In the genomic region with DNA sequence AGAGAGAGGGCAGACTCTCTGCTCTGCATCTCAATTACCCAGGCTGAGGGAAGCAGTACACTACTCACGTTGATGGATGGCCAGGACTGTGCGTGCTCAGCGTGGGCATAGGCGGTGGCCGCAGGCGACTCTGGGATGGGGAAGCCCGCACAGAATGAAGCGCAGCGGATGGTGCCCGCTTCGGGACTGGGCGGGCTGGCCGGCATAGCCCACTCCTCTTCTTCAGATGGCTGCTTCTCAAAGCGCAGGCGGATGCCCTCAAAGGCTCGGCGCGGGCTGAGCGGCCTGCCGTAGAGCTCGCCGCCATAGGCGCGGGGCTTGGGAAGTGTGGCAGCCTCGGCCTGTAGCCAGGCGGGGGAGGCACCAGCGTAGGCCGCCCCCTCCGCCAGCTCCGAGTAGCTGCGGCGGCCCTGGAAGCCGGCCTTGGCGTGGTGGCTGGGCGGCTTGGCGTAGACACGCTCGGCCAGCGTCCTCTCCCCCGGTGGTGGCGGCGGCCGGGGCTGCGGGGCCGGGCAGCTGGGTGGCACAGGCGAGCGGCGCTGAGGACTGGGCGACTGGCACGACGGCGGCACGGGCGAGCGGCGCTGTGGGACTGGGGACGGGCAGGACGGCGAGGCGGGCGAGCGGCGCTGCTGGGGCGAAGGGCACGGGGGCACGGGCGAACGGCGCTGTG, we compare ENCODE assay signal across 9 mouse cellular contexts. TPM values are rescaled to one million over a fixed set of nuclear protein-coding genes. Genes with fewer than 3 reads are reported as not detected.
DNase-seq lines count a peak whose midpoint lies in the region; ATAC-seq and TF ChIP-seq lines count a peak whose summit lies in the region.
"Had no signal": no experiment of that assay in that cellular context is flagged by ENCODE, and none has a peak within 500 bp of the region (broad histone marks: within the 10 kb centered on the region; RNA-seq: fewer than 3 reads in every experiment).

No protein-coding gene starts in this region.

- DNase-seq in kidney, adult 2 months: peak; percentile 38
- no peak for DNase-seq in kidney, adult 11 months
- peak; percentile 54 for DNase-seq in brain, adult 2 months (ENCODE audit: low read depth, low spot score)
- DNase-seq in forebrain, embryonic 11.5 days (ENCODE audit: low spot score): peak; percentile 73
- no peak for DNase-seq in thymus, postnatal 0 days (ENCODE audit: low spot score)
- DNase-seq in gastrocnemius, adult 8-10 months (ENCODE audit: low spot score in 2 of 2): no peak

- H3K4me1 ChIP-seq in kidney, adult 2 months (ENCODE audit: control insufficient read depth, insufficient read depth, low read length): no peaks in the 10 kb centered on the region
- peaks cover 19% of the 10 kb centered on the region for H3K4me1 ChIP-seq in forebrain, embryonic 11.5 days (replicated peaks; ENCODE audit: control insufficient read depth, insufficient read depth, low read length)
- peaks cover 37% of the 10 kb centered on the region for H3K4me1 ChIP-seq in kidney, embryonic 15.5 days
- H3K4me1 ChIP-seq in midbrain, embryonic 16.5 days (ENCODE audit: control insufficient read depth, insufficient read depth, low read length): peaks cover 21% of the 10 kb centered on the region

- WGBS in kidney, adult 2 months: 45% methylated on average over 69 of the region's 69 CpGs
- 8% methylated on average over 64 of the region's 69 CpGs for WGBS in forebrain, embryonic 11.5 days
- WGBS in kidney, embryonic 15.5 days: 15% methylated on average over 68 of the region's 69 CpGs
- WGBS in midbrain, embryonic 16.5 days: 3% methylated on average over 58 of the region's 69 CpGs

- TF ChIP-seq POLR2A in kidney, adult 2 months (IDR thresholded peaks at IDR 0.05; ENCODE audit: low read depth, low read length): no peak

- peak overlapping the region; percentile 17 for H3K4me3 ChIP-seq in kidney, adult 2 months (ENCODE audit: insufficient read depth, low read depth, low read length)
- peak overlapping the region; percentile 33 for H3K4me3 ChIP-seq in forebrain, embryonic 11.5 days (ENCODE audit: low read depth, low read length)
- H3K4me3 ChIP-seq in kidney, embryonic 15.5 days (replicated peaks): peak overlapping the region; percentile 45
- H3K4me3 ChIP-seq in midbrain, embryonic 16.5 days (ENCODE audit: low read depth, low read length): peak overlapping the region; percentile 37

- no peaks in the 10 kb centered on the region; the same call in 1 of the 2 replicates for H3K27me3 ChIP-seq in kidney, adult 2 months (replicated peaks; ENCODE audit: control insufficient read depth, insufficient read depth, low read length)
- H3K27me3 ChIP-seq in forebrain, embryonic 11.5 days (ENCODE audit: control insufficient read depth, insufficient read depth, low read length): peaks cover 13% of the 10 kb centered on the region; the same call in 1 of the 2 replicates
- H3K27me3 ChIP-seq in kidney, embryonic 15.5 days: peaks cover 33% of the 10 kb centered on the region
- H3K27me3 ChIP-seq in midbrain, embryonic 16.5 days (ENCODE audit: control insufficient read depth, insufficient read depth, low read depth, low read length): peaks cover 5% of the 10 kb centered on the region

- H3K9ac ChIP-seq in forebrain, embryonic 11.5 days (ENCODE audit: low read length): peak overlapping the region; percentile 48
- H3K9ac ChIP-seq in kidney, embryonic 15.5 days: peak overlapping the region; percentile 42
- H3K9ac ChIP-seq in midbrain, embryonic 16.5 days (ENCODE audit: low read depth, low read length): peak overlapping the region; percentile 70

- no peaks in the 10 kb centered on the region for H3K36me3 ChIP-seq in kidney, adult 2 months (ENCODE audit: control insufficient read depth, insufficient read depth, low read length)
- no peaks in the 10 kb centered on the region; the same call in 1 of the 2 replicates for H3K36me3 ChIP-seq in forebrain, embryonic 11.5 days (ENCODE audit: control insufficient read depth, insufficient read depth, low read length)
- peaks cover 8% of the 10 kb centered on the region; the same call in 1 of the 2 replicates for H3K36me3 ChIP-seq in kidney, embryonic 15.5 days
- peaks cover 4% of the 10 kb centered on the region; the same call in 1 of the 2 replicates for H3K36me3 ChIP-seq in midbrain, embryonic 16.5 days (ENCODE audit: control insufficient read depth, insufficient read depth, low read length)

- H3K4me2 ChIP-seq in forebrain, embryonic 11.5 days (ENCODE audit: low read depth, low read length, severe bottlenecking): peak overlapping the region; percentile 78
- H3K4me2 ChIP-seq in kidney, embryonic 15.5 days: peak overlapping the region; percentile 86
- H3K4me2 ChIP-seq in midbrain, embryonic 16.5 days (ENCODE audit: low read length): peak overlapping the region; percentile 59

- peak; percentile 49; the same call in 1 of the 2 replicates for ATAC-seq in forebrain, embryonic 11.5 days (replicated peaks; ENCODE audit: low FRiP score)
- peak; percentile 17; the same call in 1 of the 2 replicates for ATAC-seq in kidney, embryonic 15.5 days (replicated peaks; ENCODE audit: low FRiP score)
- ATAC-seq in midbrain, embryonic 16.5 days: peak; percentile 49
- ATAC-seq: Patski had no signal

- H3K27ac ChIP-seq in kidney, adult 2 months (ENCODE audit: insufficient read depth, low read depth, low read length): no peak overlapping the region
- no peak overlapping the region for H3K27ac ChIP-seq in forebrain, embryonic 11.5 days (ENCODE audit: low read depth, low read length)
- no peak overlapping the region for H3K27ac ChIP-seq in kidney, embryonic 15.5 days
- peak overlapping the region; percentile 64 for H3K27ac ChIP-seq in midbrain, embryonic 16.5 days (ENCODE audit: low read length)

- H3K9me3 ChIP-seq in forebrain, embryonic 11.5 days (ENCODE audit: control insufficient read depth, low read length): no peaks in the 10 kb centered on the region
- no peaks in the 10 kb centered on the region for H3K9me3 ChIP-seq in kidney, embryonic 15.5 days (replicated peaks)
- no peaks in the 10 kb centered on the region for H3K9me3 ChIP-seq in midbrain, embryonic 16.5 days (replicated peaks; ENCODE audit: control insufficient read depth, low read length, poor library complexity, severe bottlenecking)

- TF ChIP-seq CTCF in kidney, adult 2 months (conservative IDR thresholded peaks at IDR 0.05; ENCODE audit: insufficient read depth, insufficient read length, low read depth, low read length): no peak

RNA-seq across cellular contexts. Expression of a gene that starts 12.6 kb away (rescaled TPM):
- polyA plus RNA-seq in kidney, adult 2 months (2012; rRNA removed): 10.4 and 12.1 TPM in 2 replicates
- polyA plus RNA-seq in forebrain, embryonic 11.5 days (2014; fragmentation: Nextera tagmentation; extraction: Ambion mirVana): 5.4 and 6.7 TPM in 2 replicates
- polyA plus RNA-seq in kidney, embryonic 15.5 days (2015; fragmentation: Nextera tagmentation; extraction: Ambion mirVana): 5.5 and 5.8 TPM in 2 replicates
- polyA plus RNA-seq in midbrain, embryonic 16.5 days (2015; fragmentation: Nextera tagmentation; extraction: Ambion mirVana): 7.7 and 8.2 TPM in 2 replicates
- 0.82 and 0.98 TPM in 2 replicates for polyA plus RNA-seq in thymus, postnatal 0 days (2015; fragmentation: Nextera tagmentation; extraction: Ambion mirVana)
- 1 to 10 TPM; 2.5 to 8.7 (median 5.1) TPM for total RNA-seq in gastrocnemius, adult 8-10 months (2022)

RNA-seq across cellular contexts. Expression of a gene that starts 23.6 kb away (rescaled TPM):
- polyA plus RNA-seq in kidney, adult 2 months (2012; rRNA removed): 0.20 and 0.56 TPM in 2 replicates
- 0.17 and 0.21 TPM in 2 replicates for polyA plus RNA-seq in forebrain, embryonic 11.5 days (2014; fragmentation: Nextera tagmentation; extraction: Ambion mirVana)
- polyA plus RNA-seq in kidney, embryonic 15.5 days (2015; fragmentation: Nextera tagmentation; extraction: Ambion mirVana): 0.14 and 0.27 TPM in 2 replicates
- polyA plus RNA-seq in midbrain, embryonic 16.5 days (2015; fragmentation: Nextera tagmentation; extraction: Ambion mirVana): 0.16 TPM in 2 replicates
- 1.3 and 1.9 TPM in 2 replicates for polyA plus RNA-seq in thymus, postnatal 0 days (2015; fragmentation: Nextera tagmentation; extraction: Ambion mirVana)
- under 1 TPM; 0.19 to 0.58 (median 0.39) TPM for total RNA-seq in gastrocnemius, adult 8-10 months (2022)
- polyA plus RNA-seq: Patski had no signal

RNA-seq across cellular contexts. Expression of a gene that starts 49.0 kb away (rescaled TPM):
- 22.3 and 25.6 TPM in 2 replicates for polyA plus RNA-seq in kidney, adult 2 months (2012; rRNA removed)
- 114 TPM in 2 replicates for polyA plus RNA-seq in forebrain, embryonic 11.5 days (2014; fragmentation: Nextera tagmentation; extraction: Ambion mirVana)
- 55.1 and 56.3 TPM in 2 replicates for polyA plus RNA-seq in kidney, embryonic 15.5 days (2015; fragmentation: Nextera tagmentation; extraction: Ambion mirVana)
- 28.5 and 32.9 TPM in 2 replicates for polyA plus RNA-seq in midbrain, embryonic 16.5 days (2015; fragmentation: Nextera tagmentation; extraction: Ambion mirVana)
- polyA plus RNA-seq in thymus, postnatal 0 days (2015; fragmentation: Nextera tagmentation; extraction: Ambion mirVana): 37.0 and 39.8 TPM in 2 replicates
- total RNA-seq in gastrocnemius, adult 8-10 months (2022): 10 to 100 TPM; 44.0 to 55.2 (median 46.2) TPM

Comparison
In these comparisons a context has a peak if more than half of its experiments do, and no peak if none do; other contexts are left out.
1. DNase-seq: peak in kidney, adult 2 months (single experiment), brain, adult 2 months (single experiment) and forebrain, embryonic 11.5 days (single experiment); none in kidney, adult 11 months (single experiment), thymus, postnatal 0 days (single experiment) and gastrocnemius, adult 8-10 months (0 of 2).
2. Peak in every context shown above with its lines, with median percentiles within 50 percentile points of each other: H3K4me3 ChIP-seq, ATAC-seq, H3K4me2 ChIP-seq and H3K9ac ChIP-seq.